Mouse (Mus musculus) 3T3-L1 (cell line): ENCODE measurements around the gene Cttnbp2nl.
A peak's percentile ranks its signal among the peaks of the same experiment; 100 is the strongest.

Experiments used
- DNase-seq: peaks from one replicate; pipeline ENCODE4 v3.0.0-alpha.2; 2015; ENCODE audit warnings: low read depth, low spot score

Gene Cttnbp2nl

GRCm38 (mm10) chr3:105052937-105053697 lies at the start of gene Cttnbp2nl:
Gene Cttnbp2nl, minus strand, starts transcription at chr3:105053146.
- peak; percentile 99 for DNase-seq

GRCm38 (mm10) chr3:105100270-105100589 lies 47.3 kb upstream of the Cttnbp2nl start:
- no peak for DNase-seq

- no peak for DNase-seq
Observed at GRCm38 (mm10) chr3:105099526-105100269, 46.8 kb upstream of the Cttnbp2nl start.

GRCm38 (mm10) chr3:105097581-105097980 lies 44.6 kb upstream of the Cttnbp2nl start:
- no peak for DNase-seq

- DNase-seq: no peak
Observed at GRCm38 (mm10) chr3:105095026-105095425, 42.1 kb upstream of the Cttnbp2nl start.

GRCm38 (mm10) chr3:105094448-105094847 lies 41.5 kb upstream of the Cttnbp2nl start:
- DNase-seq: peak; percentile 19

GRCm38 (mm10) chr3:105092721-105093505 lies 40.0 kb upstream of the Cttnbp2nl start:
- no peak for DNase-seq

GRCm38 (mm10) chr3:105090981-105091380 lies 38.0 kb upstream of the Cttnbp2nl start:
- DNase-seq: peak; percentile 91

- DNase-seq: no peak
Observed at GRCm38 (mm10) chr3:105090147-105090546, 37.2 kb upstream of the Cttnbp2nl start.

- no peak for DNase-seq
Observed at GRCm38 (mm10) chr3:105088638-105089037, 35.7 kb upstream of the Cttnbp2nl start.

- DNase-seq: no peak
Observed at GRCm38 (mm10) chr3:105087344-105087743, 34.4 kb upstream of the Cttnbp2nl start.

GRCm38 (mm10) chr3:105078231-105078826 lies 25.4 kb upstream of the Cttnbp2nl start:
- DNase-seq: peak; percentile 84

GRCm38 (mm10) chr3:105075796-105076195 lies 22.9 kb upstream of the Cttnbp2nl start:
- no peak for DNase-seq

- no peak for DNase-seq
Observed at GRCm38 (mm10) chr3:105072536-105072935, 19.6 kb upstream of the Cttnbp2nl start.

- no peak for DNase-seq
Observed at GRCm38 (mm10) chr3:105071251-105071650, 18.3 kb upstream of the Cttnbp2nl start.

GRCm38 (mm10) chr3:105070553-105070952 lies 17.6 kb upstream of the Cttnbp2nl start:
- DNase-seq: no peak

GRCm38 (mm10) chr3:105066544-105066943 lies 13.6 kb upstream of the Cttnbp2nl start, which contains the start of gene 4930564D02Rik:
Gene 4930564D02Rik, plus strand, starts transcription at chr3:105066844.
- DNase-seq: no peak

- DNase-seq: no peak
Observed at GRCm38 (mm10) chr3:105062676-105063075, 9.7 kb upstream of the Cttnbp2nl start.

GRCm38 (mm10) chr3:105061991-105062390 lies 9.0 kb upstream of the Cttnbp2nl start:
- DNase-seq: no peak

GRCm38 (mm10) chr3:105061496-105061895 lies 8.6 kb upstream of the Cttnbp2nl start:
- no peak for DNase-seq

- no peak for DNase-seq
Observed at GRCm38 (mm10) chr3:105060992-105061391, 8.0 kb upstream of the Cttnbp2nl start.

- peak; percentile 94 for DNase-seq
Observed at GRCm38 (mm10) chr3:105059911-105060310, 7.0 kb upstream of the Cttnbp2nl start.
